Mouse (Mus musculus): ENCODE measurements around the gene Idnk. TPM values are rescaled to one million over a fixed set of nuclear protein-coding genes. Genes with fewer than 3 reads are reported as not detected.
"Not testable (repeated sequence)": the region's sequence is repeated elsewhere in the genome, so short reads cannot be mapped to it uniquely, and the experiment has no call there.

The Idnk gene
- polyA plus RNA-seq, 1 experiment = 35.3 TPM

DNA sequence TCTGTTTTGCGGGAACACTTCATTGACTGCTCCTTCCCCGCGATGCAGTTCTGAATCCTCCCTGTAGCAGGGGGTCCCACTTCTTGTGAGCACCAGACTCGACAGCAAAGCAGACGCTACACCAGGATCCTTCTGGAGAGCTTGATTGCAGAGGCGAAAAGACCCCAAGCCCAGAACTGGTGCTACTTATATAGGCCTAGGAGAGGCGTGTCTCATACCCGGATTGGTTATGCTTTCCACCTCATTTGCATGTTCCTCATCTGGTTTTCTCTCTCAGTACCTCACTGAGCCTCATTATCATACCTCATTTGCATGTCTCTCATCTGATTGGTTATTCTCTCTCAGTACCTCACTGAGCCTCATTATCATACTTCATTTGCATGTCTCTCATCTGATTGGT is 10.8 kb upstream of the Idnk start:
- DNase-seq (ENCODE audit: low spot score) = not testable (repeated sequence)

DNA sequence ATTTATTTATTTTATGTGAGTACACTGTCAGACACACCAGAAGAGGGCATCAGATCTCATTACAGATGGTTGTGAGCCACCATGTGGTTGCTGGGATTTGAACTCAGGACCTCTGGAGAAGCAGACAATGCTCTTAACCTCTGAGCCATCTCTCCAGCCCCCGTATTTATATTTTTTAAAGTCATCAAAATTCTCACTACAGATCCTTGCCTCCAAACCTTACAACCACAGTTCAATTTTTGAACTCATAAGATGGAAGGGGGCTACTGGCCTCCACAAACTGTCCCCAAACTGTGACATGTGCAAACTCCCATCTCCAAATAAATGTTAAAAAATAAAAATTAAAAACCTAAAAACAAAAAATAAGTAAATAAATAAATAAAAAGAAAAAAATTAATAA is 9.7 kb upstream of the Idnk start:
- DNase-seq (ENCODE audit: low spot score) = no peak

GRCm38 (mm10) chr13:58148256-58148831 is 9.1 kb upstream of the Idnk start:
- DNase-seq (ENCODE audit: low spot score) = no peak

DNA sequence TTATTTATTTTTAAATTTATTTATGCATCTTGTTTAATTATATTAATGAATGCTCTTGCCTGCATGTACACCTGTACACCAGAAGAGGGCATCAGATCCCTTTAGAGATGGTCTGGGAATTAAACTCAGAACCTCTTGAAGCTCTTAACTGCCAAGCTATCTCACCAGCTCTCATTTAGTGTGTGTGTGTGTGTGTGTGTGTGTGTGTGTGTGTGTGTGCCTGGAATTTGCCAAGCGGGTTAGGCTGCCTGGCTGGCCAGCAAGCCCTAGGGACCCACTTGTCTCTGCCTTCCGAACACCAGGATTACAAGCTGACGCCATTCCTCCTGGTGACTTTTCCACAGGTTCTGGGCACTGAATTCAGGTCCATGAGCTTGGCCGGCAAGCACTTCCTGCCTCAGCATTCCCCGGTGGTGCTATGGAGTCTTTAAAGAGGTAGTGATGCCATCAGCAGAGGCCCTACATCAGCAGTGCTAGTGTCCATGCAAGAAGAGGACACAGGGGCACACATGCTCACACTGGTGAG is 8.4 kb upstream of the Idnk start:
- DNase-seq (ENCODE audit: low spot score) = no peak

DNA sequence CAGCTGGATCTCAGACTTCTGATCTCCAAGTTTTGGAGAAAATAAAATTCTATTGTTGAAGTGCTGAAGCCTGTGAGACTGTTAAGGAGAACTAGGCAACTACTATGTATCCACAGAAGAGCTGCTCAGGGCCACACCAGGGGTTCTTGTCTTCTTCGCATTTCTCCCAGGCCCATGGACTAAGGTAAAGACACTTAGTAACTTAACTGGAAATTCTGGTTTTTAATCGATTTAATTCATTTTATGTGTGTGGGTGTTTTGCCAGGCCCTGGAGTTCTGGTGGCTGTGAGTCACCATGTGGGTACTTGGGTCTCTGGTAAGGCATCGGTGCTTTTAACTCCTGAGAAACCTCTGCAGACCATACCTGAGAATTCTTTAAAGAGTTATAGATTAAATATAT is 7.8 kb upstream of the Idnk start:
- DNase-seq (ENCODE audit: low spot score) = no peak

GRCm38 (mm10) chr13:58150442-58150841 is 7.0 kb upstream of the Idnk start:
- DNase-seq (ENCODE audit: low spot score) = no peak

DNA sequence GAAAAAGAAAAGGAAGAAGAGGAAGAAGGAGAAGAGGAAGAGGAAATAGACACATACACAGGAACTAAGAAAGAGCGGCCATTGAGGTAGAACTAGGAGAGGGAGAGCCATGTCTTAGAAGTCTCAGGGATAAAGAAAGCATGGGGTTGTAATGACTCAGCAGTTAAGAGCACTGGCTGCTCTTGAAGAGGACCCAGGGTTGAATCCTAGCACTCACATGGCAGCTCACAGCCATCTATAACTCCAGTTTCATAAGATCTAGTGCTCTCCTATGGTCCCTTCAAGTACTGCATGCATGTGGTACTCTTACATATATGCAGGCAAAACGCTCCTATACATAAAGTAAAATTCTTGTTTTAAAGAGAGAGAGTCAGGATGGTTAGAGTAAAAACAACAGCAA is 1.4 kb upstream of the Idnk start:
- DNase-seq (ENCODE audit: low spot score) = no peak

DNA sequence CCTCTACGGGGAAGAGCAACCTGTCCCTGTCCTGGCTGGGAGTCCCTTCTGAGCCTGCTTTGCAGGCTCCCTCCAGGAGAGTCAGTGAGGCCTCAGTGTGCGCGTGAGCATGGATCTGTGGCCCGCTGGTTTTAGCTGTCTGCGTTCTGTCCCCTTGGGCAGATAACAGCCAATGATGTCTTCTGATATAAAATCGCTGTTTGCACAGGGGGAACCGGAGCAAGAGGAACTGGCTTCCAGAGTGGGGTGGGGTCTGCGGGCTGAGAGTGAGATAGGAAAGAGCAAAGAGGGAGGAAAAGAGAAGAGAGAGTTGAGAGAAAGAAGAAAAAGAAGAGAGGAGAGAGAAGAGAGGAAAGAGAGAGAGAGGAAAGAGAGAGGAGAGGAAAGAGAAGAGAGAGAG is 413 bp upstream of the Idnk start:
- DNase-seq (ENCODE audit: low spot score) = no peak

GRCm38 (mm10) chr13:58158099-58158912 is 857 bp downstream of the Idnk start:
- DNase-seq (ENCODE audit: low spot score) = peak; percentile 67

- DNase-seq (ENCODE audit: low spot score) = no peak
Measured at GRCm38 (mm10) chr13:58160761-58161160, 3.3 kb downstream of the Idnk start.

GRCm38 (mm10) chr13:58163343-58163742 is 5.9 kb downstream of the Idnk start:
- no peak for DNase-seq (ENCODE audit: low spot score)

DNA sequence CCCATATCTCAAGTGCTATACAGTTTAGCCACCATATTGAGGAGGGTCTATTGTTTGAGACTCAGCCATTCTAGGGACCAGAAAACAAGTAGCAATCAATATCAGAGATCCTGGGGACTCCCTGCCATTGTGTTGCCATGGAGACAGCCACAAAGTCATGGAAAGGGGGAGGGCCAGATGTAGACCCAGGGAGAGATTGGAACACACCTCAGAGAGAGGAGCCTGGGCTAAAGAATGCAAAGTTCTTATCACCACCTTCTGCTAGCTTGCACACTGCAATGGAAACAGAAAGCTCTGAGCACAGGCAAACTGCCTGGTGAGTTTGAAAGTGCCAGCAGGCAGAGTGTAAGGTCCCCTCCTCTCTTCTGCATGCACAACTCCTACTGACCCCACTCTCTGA is 10.7 kb downstream of the Idnk start:
- DNase-seq (ENCODE audit: low spot score) = no peak

GRCm38 (mm10) chr13:58176105-58176504 is 18.7 kb downstream of the Idnk start:
- no peak for DNase-seq (ENCODE audit: low spot score)

- peak; percentile 100 for DNase-seq (ENCODE audit: low spot score)
Measured at GRCm38 (mm10) chr13:58177511-58178208, 20.2 kb downstream of the Idnk start.

DNA sequence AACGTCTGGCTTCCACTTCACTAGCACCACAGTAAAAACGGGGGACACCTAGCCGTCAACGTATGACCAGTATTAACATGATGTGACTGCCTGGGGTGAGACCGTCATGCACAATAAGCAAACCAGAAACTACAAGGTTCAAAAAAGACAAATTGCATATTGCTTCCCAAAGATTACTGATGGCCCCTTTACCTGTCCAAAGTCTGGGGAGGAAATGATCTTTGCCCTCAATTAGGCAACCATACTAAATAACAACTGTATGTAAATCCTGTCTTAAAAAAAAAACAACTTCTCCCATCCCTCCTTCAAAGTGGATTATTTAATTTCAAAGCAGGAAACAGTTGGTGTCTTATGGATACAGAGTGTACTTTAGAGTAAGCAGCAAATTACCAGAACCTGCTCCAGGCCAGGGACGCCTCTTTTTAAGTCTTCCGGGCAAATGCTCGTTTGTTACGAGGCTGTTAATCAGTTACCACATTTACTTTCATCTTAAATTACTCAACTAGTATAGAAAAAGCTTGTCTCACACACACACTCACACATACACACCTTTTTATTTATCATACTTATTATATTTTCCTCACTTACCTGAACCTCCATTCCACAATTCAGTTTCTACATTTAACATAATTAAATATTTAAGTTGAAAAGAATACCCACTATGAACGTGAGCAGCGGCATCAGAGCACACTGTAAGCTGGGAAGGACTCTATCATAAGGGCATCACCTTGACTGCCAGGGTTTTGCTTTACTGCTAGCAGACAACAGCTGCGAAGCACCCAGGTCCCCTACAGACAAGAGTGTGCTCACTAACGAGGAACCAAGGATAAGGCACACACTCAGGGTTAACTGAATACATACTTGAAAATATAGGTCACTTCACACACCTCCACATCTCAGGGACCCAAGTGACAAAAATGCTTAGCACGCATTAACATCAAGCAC is 24.4 kb downstream of the Idnk start:
- no peak for DNase-seq (ENCODE audit: low spot score)

DNA sequence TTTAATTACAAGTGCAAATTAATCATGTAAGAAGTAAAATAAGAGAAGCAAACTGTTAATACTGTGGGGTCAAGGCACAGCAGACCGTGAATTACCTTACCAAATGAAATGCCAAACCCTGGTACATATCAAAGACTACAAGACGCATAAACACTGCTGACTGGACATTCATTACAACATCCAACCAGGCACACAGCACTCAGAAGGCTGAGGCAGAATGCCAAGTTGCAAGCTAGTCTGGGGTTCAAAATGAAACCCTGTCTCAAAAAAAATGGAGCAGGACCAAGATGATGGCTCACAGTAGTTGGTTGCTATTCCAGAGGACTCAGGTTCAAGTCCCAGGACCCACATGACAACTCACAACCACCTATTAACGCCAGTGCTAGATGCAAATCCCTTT is 26.7 kb downstream of the Idnk start:
- no peak for DNase-seq (ENCODE audit: low spot score)

- DNase-seq (ENCODE audit: low spot score) = no peak
Measured at GRCm38 (mm10) chr13:58186281-58186680, 28.8 kb downstream of the Idnk start.

DNA sequence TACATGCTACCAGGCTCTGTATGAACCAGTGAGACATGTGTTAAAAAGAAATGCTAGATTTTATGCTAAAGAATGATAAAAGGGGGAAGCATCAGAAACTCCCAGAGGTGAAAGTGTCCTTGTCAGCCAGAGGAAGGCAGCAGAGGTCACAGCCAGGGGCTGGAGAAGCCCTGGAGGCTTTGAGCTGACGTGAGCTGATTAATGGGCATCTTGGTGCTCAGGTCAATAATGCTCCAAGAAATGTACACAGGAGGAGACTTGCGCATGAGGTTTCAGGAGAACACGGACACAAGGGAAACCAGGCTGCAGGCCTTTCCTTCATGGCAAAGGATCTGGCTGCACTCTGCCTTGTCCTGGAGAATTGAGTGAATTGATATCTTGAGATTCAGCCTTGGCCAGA is 30.3 kb downstream of the Idnk start:
- no peak for DNase-seq (ENCODE audit: low spot score)

DNA sequence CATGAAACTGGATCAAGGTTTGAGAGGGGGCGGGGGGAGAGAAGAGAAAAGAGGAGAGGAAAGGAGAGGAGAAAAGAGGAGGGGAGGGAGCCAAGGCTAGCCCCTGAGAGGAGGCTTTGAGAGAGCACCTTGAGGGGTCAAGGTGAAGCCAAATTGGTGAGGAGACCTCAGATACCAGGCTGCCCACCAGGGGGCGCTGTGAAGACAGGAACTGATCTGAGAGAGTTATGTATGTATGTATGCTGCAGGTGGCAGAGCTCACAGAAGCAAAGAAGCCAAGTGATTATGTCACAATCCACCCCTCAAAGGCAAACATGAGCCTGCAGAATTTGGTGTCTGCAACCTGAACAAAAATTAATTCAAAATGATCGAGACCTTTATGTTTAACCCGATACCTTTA is 31.0 kb downstream of the Idnk start:
- peak; percentile 78 for DNase-seq (ENCODE audit: low spot score)

- no peak for DNase-seq (ENCODE audit: low spot score)
Measured at GRCm38 (mm10) chr13:58189473-58189872, 32.0 kb downstream of the Idnk start.

GRCm38 (mm10) chr13:58191516-58191915 is 34.1 kb downstream of the Idnk start:
- no peak for DNase-seq (ENCODE audit: low spot score)

- DNase-seq (ENCODE audit: low spot score) = no peak
Measured at GRCm38 (mm10) chr13:58192146-58192545, 34.7 kb downstream of the Idnk start.

Measured in urinary bladder, adult 2 months (tissue).